Mouse (Mus musculus): Measurements from ENCODE around the gene Hlcs.

The Hlcs gene

DNA sequence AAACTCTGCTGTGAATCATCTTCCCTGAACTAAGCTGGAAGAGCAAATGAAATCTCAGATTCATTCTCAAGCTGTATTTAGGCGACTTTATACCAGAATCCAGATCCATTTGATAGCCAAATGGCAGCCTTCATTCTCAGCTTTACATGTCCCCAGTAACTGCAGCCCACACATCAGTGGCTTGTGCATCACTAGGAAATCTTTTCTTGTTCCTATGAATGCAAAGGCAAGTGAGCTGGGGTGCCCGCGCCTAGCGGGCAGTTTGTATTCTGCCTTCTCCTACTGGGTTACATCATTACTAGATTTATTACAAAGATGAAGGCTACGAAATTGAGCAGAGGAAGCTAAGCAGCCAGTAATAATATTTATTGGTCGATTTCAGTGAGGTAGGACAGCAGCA is 48.8 kb downstream of the Hlcs start:
- CTCF ChIA-PET: interaction anchor here in 1 of 4 experiments (0.5 kb wide), 1 partner anchor 616 kb away, joined by 3 read pairs; no protein-coding TSS in a partner anchor
- POLR2A ChIA-PET: interaction anchor here in 1 of 4 experiments (0.8 kb wide), 1 partner anchor 9 kb away, joined by 3 read pairs; no protein-coding TSS in a partner anchor

DNA sequence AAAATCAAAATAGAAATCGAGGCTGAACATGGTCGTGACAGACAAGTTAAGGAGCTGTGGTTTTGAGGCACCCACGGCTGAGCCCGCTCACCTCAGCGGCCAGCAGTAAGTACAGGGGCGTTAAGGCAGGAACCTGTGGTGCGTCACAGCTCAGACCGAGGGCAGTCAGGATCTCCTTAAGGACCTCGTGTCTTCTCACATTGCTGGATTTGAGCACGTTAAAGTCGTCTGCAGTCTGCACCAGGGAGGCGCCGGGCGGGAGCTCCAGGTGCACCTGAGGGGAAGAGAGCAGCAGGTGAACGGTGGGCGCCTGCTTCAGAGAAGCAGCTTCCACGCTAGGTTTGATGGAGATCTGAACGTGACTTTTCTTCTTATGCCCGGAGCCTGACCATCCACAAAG is 50.9 kb downstream of the Hlcs start:
- CTCF ChIA-PET: interaction anchor here in 3 of 4 experiments (0.6 to 1.0 kb wide), 5 partner anchors 23 to 215 kb away, joined by 3 to 4 read pairs (median 4); partner anchors contain the start of gene Hlcs (in 2 of the 3)
- POLR2A ChIA-PET: interaction anchor here in 2 of 4 experiments (0.6 to 1.0 kb wide), 4 partner anchors 23 to 175 kb away, joined by 3 to 5 read pairs (median 4); no protein-coding TSS in a partner anchor

DNA sequence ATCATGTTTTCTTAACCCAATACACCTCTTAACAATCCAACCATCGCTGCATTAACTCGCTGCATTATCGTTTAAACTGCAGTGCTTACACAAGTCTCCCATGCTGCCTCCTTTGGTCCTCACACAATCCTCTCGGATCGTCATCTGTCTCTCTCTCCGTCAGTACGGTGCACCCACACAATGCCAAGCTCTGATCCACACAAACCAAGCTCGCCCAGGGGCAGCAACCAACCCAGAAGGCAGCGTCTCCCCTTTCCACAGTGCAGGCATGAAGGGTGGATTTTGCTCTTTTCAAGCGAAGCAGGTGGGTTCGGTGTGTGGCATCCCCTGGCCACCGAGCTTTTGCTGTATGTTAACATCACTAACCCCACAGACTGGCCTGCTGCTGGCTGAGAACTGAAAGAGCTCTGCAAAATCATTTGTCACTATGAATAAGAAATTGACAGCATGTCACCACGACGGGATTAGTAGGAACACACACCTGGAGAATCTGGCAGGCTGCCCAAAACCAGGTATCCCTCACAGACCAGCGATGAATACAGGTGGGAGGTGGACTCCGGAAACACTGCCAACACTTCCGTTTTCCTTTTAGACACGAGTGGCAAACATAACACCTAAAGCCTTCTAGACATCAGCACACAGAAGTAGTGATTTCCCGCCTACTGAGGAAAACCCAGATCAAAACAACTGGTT is 52.3 kb downstream of the Hlcs start:
- ChIA-PET CTCF (no interaction called here), POLR2A (no interaction called here)

DNA sequence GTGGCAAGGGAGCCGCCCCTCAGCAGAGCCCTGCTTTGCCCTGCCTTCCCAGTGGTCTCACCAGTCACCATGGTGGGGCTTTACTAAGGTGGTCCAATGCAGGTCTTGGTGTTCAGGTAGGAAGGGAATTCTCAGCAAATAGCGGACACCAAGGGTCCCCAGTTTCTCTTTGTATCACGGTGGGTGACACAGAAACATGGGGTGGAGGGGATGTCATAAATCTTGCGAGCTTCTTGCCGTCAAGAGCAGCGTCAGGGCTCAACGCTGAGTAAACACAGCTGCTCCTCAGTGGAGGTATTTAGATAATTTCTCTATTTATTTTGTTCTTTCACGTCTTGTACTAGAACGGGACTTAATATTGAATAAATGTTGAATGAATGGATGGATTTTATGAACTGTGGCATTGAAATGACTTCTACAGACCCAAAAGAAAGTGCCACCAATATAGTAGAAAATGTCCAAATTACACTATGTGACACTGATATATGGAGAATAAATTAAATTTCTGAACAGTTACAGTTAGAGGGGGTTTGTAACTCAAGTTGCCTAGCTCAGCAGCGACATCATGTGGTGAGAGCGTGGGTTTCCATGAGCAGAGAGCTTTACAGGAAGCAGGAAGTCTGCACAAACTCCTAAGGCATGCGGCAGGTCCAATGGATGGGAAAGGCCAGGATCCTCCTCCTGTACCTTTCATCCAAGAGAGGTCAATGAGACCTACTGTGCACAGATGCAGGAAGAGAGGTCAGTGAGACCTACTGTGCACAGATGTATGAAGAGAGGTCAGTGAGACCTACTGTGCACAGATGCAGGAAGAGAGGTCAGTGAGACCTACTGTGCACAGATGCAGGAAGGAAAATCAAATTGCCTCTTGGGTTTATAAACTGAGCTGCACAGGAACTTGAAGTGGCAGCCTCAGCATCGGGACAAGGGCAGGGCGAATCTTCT is 54.7 kb downstream of the Hlcs start:
- CTCF ChIA-PET: interaction anchor here (0.5 to 1.3 kb wide), 39 partner anchors 8 to 572 kb away, joined by 3 to 9 read pairs (median 4); partner anchors contain the start of genes Dop1b (in 1 of the 4) and Hlcs (in 1 of the 4)

DNA sequence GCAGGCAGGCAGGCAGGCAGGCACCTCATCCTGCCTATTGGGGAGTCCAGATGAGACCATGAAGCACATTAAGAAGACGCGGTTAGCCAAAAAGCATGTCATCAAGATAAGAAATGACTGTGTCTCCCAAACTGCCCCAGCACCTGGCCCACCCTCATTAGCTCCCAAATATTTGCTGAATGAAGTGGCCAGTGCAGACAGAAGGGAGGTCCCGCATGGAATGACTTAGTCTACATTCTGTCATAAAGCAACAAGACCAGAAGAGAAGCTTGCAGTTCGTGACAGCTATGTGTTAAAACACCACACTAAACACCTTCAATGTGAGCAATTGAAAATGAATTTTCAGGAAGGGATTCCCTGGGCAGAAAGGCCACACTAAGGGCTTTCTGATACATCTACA is 57.8 kb downstream of the Hlcs start:
- POLR2A ChIA-PET: interaction anchor here in 2 of 4 experiments (0.7 to 0.9 kb wide), 3 partner anchors 9 to 602 kb away, joined by 3 to 4 read pairs (median 3); no protein-coding TSS in a partner anchor
- CTCF ChIA-PET: interaction anchor here in 1 of 4 experiments (0.7 kb wide), 2 partner anchors 218 to 508 kb away, joined by 3 to 4 read pairs; no protein-coding TSS in a partner anchor

More for the DNA sequence above, 54.7 kb downstream of the Hlcs start:
- POLR2A ChIA-PET: interaction anchor here (0.5 to 2.1 kb wide), 9 partner anchors 9 to 333 kb away, joined by 3 to 5 read pairs (median 3); no protein-coding TSS in a partner anchor

DNA sequence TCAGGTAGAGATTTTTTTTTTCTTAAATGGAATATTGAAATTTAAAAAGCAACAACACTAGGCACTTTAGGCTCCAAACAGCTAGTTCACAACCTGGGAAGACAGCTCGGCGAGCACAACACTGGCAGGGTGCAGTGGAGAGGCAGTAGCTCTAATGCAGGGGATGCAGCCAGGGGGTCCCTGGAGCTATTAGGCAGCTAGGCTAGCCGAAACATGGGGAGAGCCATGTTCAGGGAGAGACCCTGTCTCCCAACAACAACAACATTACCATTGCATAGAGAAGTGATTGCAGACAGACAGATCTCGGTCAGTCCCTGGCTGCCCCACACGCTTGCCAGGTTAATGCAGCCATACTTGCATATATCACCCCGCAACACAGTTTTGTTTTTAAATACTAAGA is 58.3 kb downstream of the Hlcs start:
- CTCF ChIA-PET: interaction anchor here in 3 of 4 experiments (0.7 to 1.2 kb wide), 5 partner anchors 48 to 509 kb away, joined by 3 to 4 read pairs (median 3); partner anchors contain the start of gene Hlcs (in 1 of the 3)

DNA sequence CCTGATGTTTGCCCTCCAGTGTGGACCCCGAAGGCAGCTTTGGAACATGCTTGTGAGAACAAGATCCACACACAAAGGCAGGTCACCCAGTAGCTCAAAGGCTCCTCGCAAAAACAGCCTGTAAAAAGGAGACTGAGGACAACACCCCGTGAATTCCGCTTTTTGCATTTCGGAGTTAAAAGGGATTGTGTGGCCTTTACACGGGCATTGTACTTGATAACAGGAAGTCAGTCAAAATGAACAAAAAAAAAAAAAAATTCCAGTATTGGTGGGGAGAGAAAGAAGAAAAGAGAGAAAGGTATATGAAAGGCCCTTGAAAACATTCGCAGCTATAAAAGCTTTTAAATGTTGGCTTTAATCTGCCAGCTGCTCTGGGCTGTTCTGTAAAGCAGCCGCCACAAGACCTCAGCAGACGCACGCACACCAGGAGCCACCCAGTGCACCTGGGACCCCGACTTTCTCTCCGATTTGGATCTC is 58.9 kb downstream of the Hlcs start:
- ChIA-PET POLR2A (interaction anchor here in 3 of 4 experiments (0.6 to 1.4 kb wide), 6 partner anchors 9 to 1794 kb away, joined by 3 to 7 read pairs (median 4); no protein-coding TSS in a partner anchor), CTCF (interaction anchor here (0.6 to 1.2 kb wide), 7 partner anchors 13 to 348 kb away, joined by 3 to 5 read pairs (median 3); partner anchors contain the start of gene Hlcs (in 1 of the 4))

More for the DNA sequence above, 58.3 kb downstream of the Hlcs start:
- POLR2A ChIA-PET: interaction anchor here (0.6 to 1.1 kb wide), 5 partner anchors 9 to 602 kb away, joined by 3 to 7 read pairs (median 3); no protein-coding TSS in a partner anchor

DNA sequence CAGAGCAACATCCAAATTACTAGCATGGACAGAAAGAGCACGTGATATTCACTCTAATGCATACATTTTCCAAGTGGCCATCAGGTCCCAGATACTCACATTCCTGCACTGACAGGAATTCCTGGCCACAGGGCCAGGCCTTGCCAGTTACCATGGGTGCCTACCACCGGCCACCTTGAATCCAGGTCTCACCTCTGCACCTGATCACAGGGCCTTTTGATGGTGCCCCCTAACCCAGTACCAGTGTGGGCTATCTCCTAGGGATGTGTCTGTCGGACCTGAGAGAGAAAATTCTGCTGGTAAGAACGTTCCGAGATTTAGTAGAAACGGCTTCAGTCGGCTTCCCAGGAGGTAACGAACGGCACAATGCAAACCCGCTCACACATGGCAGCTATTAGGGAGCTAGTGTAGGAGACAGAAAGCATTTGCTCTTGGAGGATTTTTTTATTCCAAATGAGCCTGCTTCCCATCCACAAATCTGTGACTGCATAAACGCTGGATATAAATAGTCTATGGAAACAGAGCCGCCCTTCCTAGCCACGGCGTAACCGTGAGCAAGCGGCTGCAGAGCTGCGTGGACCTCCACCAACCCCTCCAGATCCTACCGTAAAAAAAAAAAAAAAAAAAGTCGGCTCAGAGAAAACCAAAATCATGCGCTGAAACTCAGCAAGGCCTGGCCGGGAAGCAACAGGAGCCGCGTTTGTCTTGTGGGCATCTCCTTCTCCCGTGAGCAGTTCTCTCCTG is 59.5 kb downstream of the Hlcs start:
- ChIA-PET POLR2A (interaction anchor here in 2 of 4 experiments (0.7 to 1.4 kb wide), 5 partner anchors 8 to 1793 kb away, joined by 3 to 7 read pairs (median 4); no protein-coding TSS in a partner anchor), CTCF (interaction anchor here in 2 of 4 experiments (0.6 to 1.2 kb wide), 6 partner anchors 13 to 347 kb away, joined by 3 to 5 read pairs (median 4); no protein-coding TSS in a partner anchor)

DNA sequence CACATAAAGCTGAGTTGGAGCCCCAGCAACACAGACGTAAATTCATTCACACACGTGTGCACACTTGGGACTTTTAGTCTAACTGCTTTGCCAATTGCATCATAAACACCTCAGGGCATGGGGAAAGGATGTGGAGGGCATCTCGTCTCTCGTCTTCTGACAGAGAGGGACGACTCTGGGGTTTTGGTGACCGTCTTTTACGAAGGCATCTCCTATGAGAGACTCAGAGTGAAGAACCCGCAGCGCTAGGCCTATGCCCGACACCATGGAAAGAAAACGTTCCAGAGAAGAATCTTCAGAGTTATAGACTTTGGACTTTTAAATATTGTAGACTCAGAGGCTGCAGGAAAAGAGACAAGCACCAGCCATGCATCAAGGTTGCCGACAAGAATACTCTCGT is 61.6 kb downstream of the Hlcs start:
- ChIA-PET POLR2A (interaction anchor here in 1 of 4 experiments (0.6 to 1.1 kb wide), 2 partner anchors 32 to 281 kb away, joined by 3 to 6 read pairs; no protein-coding TSS in a partner anchor), CTCF (no interaction called here)

DNA sequence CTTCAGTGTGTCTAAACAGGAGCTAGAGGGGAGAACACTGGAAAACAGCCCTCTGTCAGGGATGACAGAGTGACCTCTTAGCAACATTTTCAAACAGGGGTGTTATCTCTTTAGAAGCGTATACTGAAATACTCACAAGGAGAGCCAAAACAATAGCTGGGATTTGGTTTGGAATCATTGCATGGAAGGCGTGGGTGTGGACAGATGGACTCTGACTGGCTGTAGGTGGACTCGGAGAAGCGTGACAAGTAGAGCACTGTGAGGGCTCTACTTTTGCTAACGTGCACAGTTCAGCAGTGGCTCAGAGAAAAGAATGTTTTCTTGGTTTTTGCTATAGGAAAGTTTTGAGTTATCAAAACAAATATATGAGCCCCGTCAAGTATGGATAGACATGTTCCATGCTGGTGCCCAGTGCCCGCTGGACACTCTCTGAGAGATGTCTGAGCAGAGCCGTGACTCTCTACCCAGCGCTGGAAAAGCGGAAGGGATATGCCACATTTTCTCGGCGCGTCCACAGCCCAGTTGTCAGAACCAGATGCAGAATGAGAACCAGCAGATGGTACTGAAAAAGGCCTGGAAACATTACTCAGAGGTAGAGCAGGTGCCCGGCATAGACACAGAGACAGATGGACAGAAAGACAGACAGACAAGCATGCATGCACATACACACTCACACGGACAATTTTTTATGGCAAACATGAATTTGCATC is 62.6 kb downstream of the Hlcs start:
- ChIA-PET CTCF (interaction anchor here in 1 of 4 experiments (1.1 kb wide), 1 partner anchor 8 kb away, joined by 4 read pairs; no protein-coding TSS in a partner anchor), POLR2A (interaction anchor here in 1 of 4 experiments (0.6 to 1.1 kb wide), 2 partner anchors 31 to 282 kb away, joined by 3 to 6 read pairs; no protein-coding TSS in a partner anchor)

DNA sequence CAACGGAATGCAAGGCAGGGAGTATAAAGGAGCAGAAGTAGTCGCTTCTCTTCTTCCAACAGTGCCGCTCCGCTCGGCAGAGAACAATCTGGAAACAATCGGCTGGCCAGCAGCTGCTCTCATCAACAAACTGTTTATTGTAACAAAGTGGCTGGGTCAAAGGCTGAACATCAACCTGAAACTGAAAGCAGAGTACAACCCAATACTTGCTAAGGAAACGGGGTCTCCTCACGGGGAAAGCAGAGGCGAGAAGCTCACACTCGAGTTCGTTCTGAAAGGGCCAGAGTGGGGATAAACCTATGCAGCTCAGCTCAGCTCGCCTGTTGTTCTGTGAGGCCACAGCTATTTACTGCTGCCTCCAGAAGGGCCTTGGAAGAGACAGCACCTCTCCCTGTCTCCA is 63.2 kb downstream of the Hlcs start:
- ChIA-PET POLR2A (interaction anchor here in 2 of 4 experiments (1.1 to 1.7 kb wide), 3 partner anchors 9 to 152 kb away, joined by 3 read pairs; partner anchors contain the start of gene Pigp (in 1 of the 2)), CTCF (interaction anchor here in 1 of 4 experiments (1.1 kb wide), 1 partner anchor 9 kb away, joined by 4 read pairs; no protein-coding TSS in a partner anchor)

DNA sequence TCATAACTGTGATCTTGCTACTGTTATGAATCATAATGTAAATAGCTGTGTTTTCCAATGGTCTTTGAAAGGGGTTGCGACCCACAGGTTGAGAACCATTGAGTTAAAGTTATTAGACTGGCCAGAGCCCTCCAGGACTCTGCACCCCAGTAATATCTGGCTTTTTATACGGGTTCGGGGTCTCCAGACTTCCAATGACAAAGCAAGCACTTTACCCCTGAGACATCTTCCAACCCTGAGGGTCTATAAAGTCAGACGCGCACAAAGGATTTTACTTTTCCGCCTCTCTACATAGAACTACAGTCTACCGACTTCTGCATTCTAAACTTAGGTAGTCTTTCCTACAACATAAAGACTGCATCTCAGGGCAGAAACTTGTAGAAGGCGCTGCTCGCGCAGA is 63.7 kb downstream of the Hlcs start:
- POLR2A ChIA-PET: interaction anchor here in 2 of 4 experiments (1.1 to 1.7 kb wide), 3 partner anchors 9 to 152 kb away, joined by 3 read pairs; partner anchors contain the start of gene Pigp (in 1 of the 2)

DNA sequence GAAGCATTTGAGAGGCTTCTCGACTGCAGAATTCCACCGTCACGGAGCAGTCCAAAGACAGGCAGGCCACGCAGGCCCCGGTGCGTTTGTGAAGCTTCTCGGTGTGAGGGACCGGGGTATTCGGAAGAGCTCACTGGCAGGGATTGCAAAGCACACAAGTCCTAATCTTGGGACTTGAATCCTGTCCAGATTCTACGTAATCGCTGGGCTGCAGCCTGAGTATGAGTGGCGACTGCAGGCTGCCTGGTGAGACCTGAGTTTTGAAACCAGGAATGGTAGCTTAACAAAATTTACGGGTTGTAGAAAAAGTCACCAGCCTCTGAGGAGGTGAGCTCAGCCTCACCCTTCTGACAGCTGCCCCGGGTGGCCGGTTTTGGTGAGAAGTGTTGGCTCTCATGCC is 64.7 kb downstream of the Hlcs start:
- POLR2A ChIA-PET: interaction anchor here in 1 of 4 experiments (1.7 kb wide), 1 partner anchor 10 kb away, joined by 3 read pairs; no protein-coding TSS in a partner anchor
- CTCF ChIA-PET: interaction anchor here in 3 of 4 experiments (0.7 to 2.3 kb wide), 3 partner anchors 10 to 19 kb away, joined by 3 to 9 read pairs (median 3); no protein-coding TSS in a partner anchor

More for the DNA sequence above, 63.7 kb downstream of the Hlcs start:
- CTCF ChIA-PET: no interaction called here

DNA sequence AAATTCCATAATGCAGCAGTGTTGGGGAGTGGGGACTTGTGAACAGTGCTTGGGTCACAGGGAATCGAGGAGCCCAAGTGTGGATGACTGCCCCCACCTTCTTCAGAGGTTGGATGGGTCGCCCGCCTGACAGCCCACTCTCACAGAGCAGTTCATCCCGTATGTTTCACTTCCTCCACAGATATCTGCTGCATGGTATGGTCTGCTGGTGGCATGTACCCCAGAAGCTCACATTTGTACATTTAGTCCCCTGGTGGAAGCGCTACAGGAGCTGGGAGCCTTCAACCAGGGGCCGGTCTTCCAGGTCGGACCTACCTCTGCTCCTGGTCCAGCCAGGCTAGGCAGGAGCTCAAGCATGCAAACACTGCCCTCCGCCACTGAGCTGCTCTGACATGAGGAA is 66.4 kb downstream of the Hlcs start:
- ChIA-PET CTCF (interaction anchor here in 2 of 4 experiments (0.5 to 2.3 kb wide), 2 partner anchors 12 to 76 kb away, joined by 9 read pairs; no protein-coding TSS in a partner anchor), POLR2A (no interaction called here)

DNA sequence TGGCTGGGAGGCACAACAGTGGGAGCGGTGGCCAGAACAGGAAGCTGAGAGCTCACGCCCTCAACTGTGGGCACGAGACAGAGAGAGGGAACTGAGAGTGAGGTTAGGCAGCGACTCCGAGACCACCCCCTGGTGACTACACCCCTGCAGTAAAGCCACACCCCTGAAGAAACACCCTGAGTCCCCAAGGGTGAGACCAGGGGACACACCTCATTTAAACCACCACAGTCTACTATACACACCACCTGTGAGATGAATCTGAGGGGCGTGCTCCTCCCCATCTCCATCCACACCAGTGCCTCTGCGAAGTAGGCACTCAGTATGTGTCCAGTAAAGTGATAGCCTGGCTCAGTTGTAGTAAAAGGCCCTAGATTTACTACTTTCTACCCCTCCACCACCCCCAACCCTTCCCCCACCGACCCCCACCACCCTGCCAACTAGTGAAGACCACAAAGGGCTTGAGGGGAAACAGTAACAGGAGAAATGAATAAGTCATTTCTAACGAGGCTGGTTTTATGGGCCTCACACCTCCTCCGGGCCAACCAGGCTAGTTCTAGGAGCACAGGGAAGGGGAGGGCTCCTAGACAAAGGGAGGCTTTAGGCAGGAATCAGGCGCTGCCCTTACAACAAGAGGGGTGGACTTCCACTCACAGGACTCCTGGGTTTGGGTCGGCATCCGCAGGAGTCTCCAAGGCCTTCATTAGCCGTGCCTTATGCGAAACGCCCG is 67.2 kb downstream of the Hlcs start:
- CTCF ChIA-PET: interaction anchor here in 1 of 4 experiments (0.5 kb wide), 2 partner anchors 85 to 1497 kb away, joined by 3 to 11 read pairs; no protein-coding TSS in a partner anchor

More for the DNA sequence above, 67.2 kb downstream of the Hlcs start:
- POLR2A ChIA-PET: interaction anchor here in 2 of 4 experiments (0.7 to 1.6 kb wide), 4 partner anchors 8 to 740 kb away, joined by 3 to 7 read pairs (median 3); partner anchors contain the start of gene Hlcs (in 1 of the 2)

Data from embryonic stem cell, embryonic (primary cell).